7 mouse cellular contexts compared by ENCODE assay signal in genomic region chr15:4375031-4375422, GRCm38 (mm10). TPM values are rescaled to one million over a fixed set of nuclear protein-coding genes. Genes with fewer than 3 reads are reported as not detected.
DNase-seq lines count a peak whose midpoint lies in the region; ATAC-seq lines count a peak whose summit lies in the region.

No protein-coding gene starts in this region.

- no peak overlapping the region for H3K27ac ChIP-seq in liver, embryonic 11.5 days (ENCODE audit: low read depth, low read length)
- no peak overlapping the region for H3K27ac ChIP-seq in forebrain, embryonic 13.5 days
- H3K27ac ChIP-seq in limb, embryonic 11.5 days (replicated peaks; ENCODE audit: low read depth, low read length): no peak overlapping the region
- H3K27ac ChIP-seq in stomach, embryonic 14.5 days (ENCODE audit: low read length): no peak overlapping the region

- H3K4me1 ChIP-seq in liver, embryonic 11.5 days (replicated peaks; ENCODE audit: control insufficient read depth, insufficient read depth, low read length): no peaks in the 10 kb centered on the region
- H3K4me1 ChIP-seq in forebrain, embryonic 13.5 days: peaks cover 25% of the 10 kb centered on the region
- no peaks in the 10 kb centered on the region for H3K4me1 ChIP-seq in limb, embryonic 11.5 days (ENCODE audit: control insufficient read depth, insufficient read depth, low read length)
- no peaks in the 10 kb centered on the region; the same call in 1 of the 2 replicates for H3K4me1 ChIP-seq in stomach, embryonic 14.5 days (ENCODE audit: control insufficient read depth, insufficient read depth, low read length)

- H3K9me3 ChIP-seq in liver, embryonic 11.5 days (ENCODE audit: control insufficient read depth, low read length): no peaks in the 10 kb centered on the region
- H3K9me3 ChIP-seq in forebrain, embryonic 13.5 days (replicated peaks): no peaks in the 10 kb centered on the region
- H3K9me3 ChIP-seq in limb, embryonic 11.5 days (ENCODE audit: control insufficient read depth, low read length): no peaks in the 10 kb centered on the region
- no peaks in the 10 kb centered on the region for H3K9me3 ChIP-seq in stomach, embryonic 14.5 days (ENCODE audit: control insufficient read depth, low read depth, low read length)

- H3K4me3 ChIP-seq in liver, embryonic 11.5 days (ENCODE audit: low read depth, low read length): peak overlapping the region; percentile 35; the same call in 1 of the 2 replicates
- H3K4me3 ChIP-seq in forebrain, embryonic 13.5 days: peak overlapping the region; percentile 50
- peak overlapping the region; percentile 44 for H3K4me3 ChIP-seq in limb, embryonic 11.5 days (ENCODE audit: low read depth, low read length)
- peak overlapping the region; percentile 31 for H3K4me3 ChIP-seq in stomach, embryonic 14.5 days (ENCODE audit: low read depth, low read length)

- peak overlapping the region; percentile 62 for H3K4me2 ChIP-seq in liver, embryonic 11.5 days
- H3K4me2 ChIP-seq in forebrain, embryonic 13.5 days: peak overlapping the region; percentile 88
- peak overlapping the region; percentile 86 for H3K4me2 ChIP-seq in limb, embryonic 11.5 days (ENCODE audit: low read depth, severe bottlenecking)
- H3K4me2 ChIP-seq in stomach, embryonic 14.5 days (replicated peaks; ENCODE audit: low read depth, low read length): peak overlapping the region; percentile 69

- 0 out of 2 replicates have a peak, but pooled peaks cover 3% of the 10 kb centered on the region for H3K27me3 ChIP-seq in liver, embryonic 11.5 days (replicated peaks; ENCODE audit: control insufficient read depth, insufficient read depth, low read length)
- peaks cover 9% of the 10 kb centered on the region; the same call in 1 of the 2 replicates for H3K27me3 ChIP-seq in forebrain, embryonic 13.5 days
- no peaks in the 10 kb centered on the region for H3K27me3 ChIP-seq in limb, embryonic 11.5 days (ENCODE audit: control insufficient read depth, insufficient read depth, low read length)
- no peaks in the 10 kb centered on the region for H3K27me3 ChIP-seq in stomach, embryonic 14.5 days (ENCODE audit: control insufficient read depth, insufficient read depth, low read length)

- no peaks in the 10 kb centered on the region for H3K36me3 ChIP-seq in liver, embryonic 11.5 days (ENCODE audit: control insufficient read depth, insufficient read depth, low read length)
- H3K36me3 ChIP-seq in forebrain, embryonic 13.5 days (ENCODE audit: poor library complexity, severe bottlenecking): no peaks in the 10 kb centered on the region
- H3K36me3 ChIP-seq in limb, embryonic 11.5 days (ENCODE audit: control insufficient read depth, insufficient read depth, low read length): no peaks in the 10 kb centered on the region
- no peaks in the 10 kb centered on the region for H3K36me3 ChIP-seq in stomach, embryonic 14.5 days (ENCODE audit: control insufficient read depth, insufficient read depth, low read length)

- no peak for ATAC-seq in liver, embryonic 11.5 days (replicated peaks; ENCODE audit: low FRiP score)
- ATAC-seq in forebrain, embryonic 13.5 days: no peak; the same call in 1 of the 2 replicates
- ATAC-seq in limb, embryonic 11.5 days (ENCODE audit: insufficient number of reproducible peaks, low FRiP score, low TSS enrichment, low read depth): no peak
- no peak for ATAC-seq in stomach, embryonic 14.5 days (ENCODE audit: insufficient number of reproducible peaks, insufficient read depth, low FRiP score, low read depth)

- 33% methylated on average over 6 of the region's 6 CpGs for WGBS in liver, embryonic 11.5 days
- WGBS in forebrain, embryonic 13.5 days: 11% methylated on average over 6 of the region's 6 CpGs
- WGBS in limb, embryonic 11.5 days: 29% methylated on average over 6 of the region's 6 CpGs
- 21% methylated on average over 6 of the region's 6 CpGs for WGBS in stomach, embryonic 14.5 days

- DNase-seq in liver, embryonic 11.5 days (ENCODE audit: low spot score): no peak
- no peak for DNase-seq in liver
- no peak for DNase-seq in limb, embryonic 11.5 days (ENCODE audit: low spot score)
- no peak for DNase-seq in cerebellum, adult 11 months
- no peak for DNase-seq in right cerebral cortex, adult 2 months (ENCODE audit: low spot score in 2 of 2)

- no peak overlapping the region for H3K9ac ChIP-seq in liver, embryonic 11.5 days (ENCODE audit: low read depth, low read length)
- H3K9ac ChIP-seq in forebrain, embryonic 13.5 days: peak overlapping the region; percentile 71
- H3K9ac ChIP-seq in limb, embryonic 11.5 days (ENCODE audit: low read length): no peak overlapping the region
- no peak overlapping the region for H3K9ac ChIP-seq in stomach, embryonic 14.5 days (replicated peaks; ENCODE audit: low read depth, low read length)

RNA-seq across cellular contexts. Expression of gene Plcxd3, which starts 0.3 kb away (rescaled TPM):
- polyA plus RNA-seq in liver, embryonic 11.5 days (2014; fragmentation: Nextera tagmentation; extraction: Ambion mirVana): 1.9 and 2.3 TPM in 2 replicates
- polyA plus RNA-seq in forebrain, embryonic 13.5 days (2015; fragmentation: Nextera tagmentation; extraction: Ambion mirVana): 34.2 and 34.9 TPM in 2 replicates
- polyA plus RNA-seq in limb, embryonic 11.5 days (2014; fragmentation: Nextera tagmentation; extraction: Ambion mirVana): 3.0 and 4.0 TPM in 2 replicates
- 3.2 and 3.4 TPM in 2 replicates for polyA plus RNA-seq in stomach, embryonic 14.5 days (2014; fragmentation: Nextera tagmentation; extraction: Ambion mirVana)
